Mouse (Mus musculus) ES-Bruce4 (cell line): Measurements from ENCODE around the gene Bsx. TPM values are rescaled to one million over a fixed set of nuclear protein-coding genes. Genes with fewer than 3 reads are reported as not detected.

Experiments
- H3K27ac ChIP-seq: 2 replicates; pipeline ENCODE4 v1.5.1; 2012; ENCODE audit warnings: low read length, inconsistent platforms; ENCODE audit not compliant: insufficient read depth
- H3K27me3 ChIP-seq: 2 replicates; pipeline ENCODE4 v1.6.1; 2012; ENCODE audit warnings: mild to moderate bottlenecking, low read length, inconsistent platforms; ENCODE audit not compliant: control insufficient read depth, poor library complexity, insufficient read depth, severe bottlenecking
- H3K36me3 ChIP-seq: 2 replicates; pipeline ENCODE4 v1.6.1; 2012; ENCODE audit warnings: inconsistent platforms, mild to moderate bottlenecking, low read length, moderate library complexity; ENCODE audit not compliant: control insufficient read depth, poor library complexity, insufficient read depth, severe bottlenecking
- H3K4me1 ChIP-seq: one replicate; pipeline ENCODE4 v1.8.1; 2011; ENCODE audit warnings: low read length; ENCODE audit not compliant: control insufficient read depth, insufficient read depth
- H3K4me3 ChIP-seq: 2 replicates; pipeline ENCODE4 v1.5.1; 2011; ENCODE audit warnings: low read depth, mild to moderate bottlenecking, low read length
- H3K9ac ChIP-seq: 2 replicates; pipeline ENCODE4 v1.6.1; 2012; ENCODE audit warnings: low read depth, mild to moderate bottlenecking, inconsistent platforms; ENCODE audit not compliant: poor library complexity, severe bottlenecking
- H3K9me3 ChIP-seq: replicated peaks from 2 replicates; pipeline ENCODE4 v1.6.1; 2012; ENCODE audit warnings: mild to moderate bottlenecking, low read length, inconsistent platforms; ENCODE audit not compliant: control insufficient read depth, poor library complexity, insufficient read depth, severe bottlenecking
- CTCF ChIP-seq: IDR thresholded peaks from one replicate; pipeline ENCODE4 v1.8.1; 2011; ENCODE audit warnings: low read depth, low read length
- EP300 ChIP-seq: IDR thresholded peaks from 2 replicates; pipeline ENCODE4 v1.6.1; 2011; ENCODE audit warnings: low read depth, low read length; ENCODE audit not compliant: insufficient read depth
- POLR2A ChIP-seq: IDR thresholded peaks from one replicate; pipeline ENCODE4 v1.8.1; 2011; ENCODE audit warnings: low read length; ENCODE audit not compliant: insufficient read depth
- polyA plus RNA-seq: library from polyadenylated mRNA; stranded (reverse); fragments of >200 nt; gene quantifications from 2 replicates; pipeline ENCODE4 v1.2.4, GENCODE M21; 2011; ENCODE audit warnings: low read depth; ENCODE audit not compliant: missing spikeins, insufficient read depth, insufficient read length

The Bsx gene
- polyA plus RNA-seq, 1 experiment: not detected

DNA sequence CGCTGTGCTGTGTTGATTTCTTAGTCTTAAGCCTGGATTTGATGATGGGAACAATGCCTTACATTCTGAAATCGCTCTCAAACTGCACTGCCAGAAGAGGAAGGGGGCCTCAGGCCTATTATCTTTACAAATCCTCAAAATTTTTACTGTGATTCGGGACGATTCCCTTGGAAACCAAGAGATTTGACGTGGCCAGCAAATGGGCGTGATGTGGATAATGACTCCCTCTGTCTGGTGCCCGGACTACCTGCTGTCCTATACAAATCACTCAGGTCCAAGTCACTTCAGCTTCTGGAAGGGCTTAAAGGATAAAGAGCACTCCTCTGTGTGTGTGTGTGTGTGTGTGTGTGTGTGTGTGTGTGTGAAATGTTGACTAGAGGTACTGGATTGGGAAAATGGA is 35.0 kb downstream of the Bsx start:
- Histone ChIP-seq H3K9ac (no peak overlapping the region), H3K36me3 (no peaks in the 10 kb centered on the region), H3K4me3 (no peak overlapping the region), H3K4me1 (no peaks in the 10 kb centered on the region), H3K9me3 (no peaks in the 10 kb centered on the region), H3K27ac (no peak overlapping the region), H3K27me3 (no peaks in the 10 kb centered on the region)
- TF ChIP-seq EP300: no peak
- TF ChIP-seq POLR2A: no peak
- no peak for TF ChIP-seq CTCF

DNA sequence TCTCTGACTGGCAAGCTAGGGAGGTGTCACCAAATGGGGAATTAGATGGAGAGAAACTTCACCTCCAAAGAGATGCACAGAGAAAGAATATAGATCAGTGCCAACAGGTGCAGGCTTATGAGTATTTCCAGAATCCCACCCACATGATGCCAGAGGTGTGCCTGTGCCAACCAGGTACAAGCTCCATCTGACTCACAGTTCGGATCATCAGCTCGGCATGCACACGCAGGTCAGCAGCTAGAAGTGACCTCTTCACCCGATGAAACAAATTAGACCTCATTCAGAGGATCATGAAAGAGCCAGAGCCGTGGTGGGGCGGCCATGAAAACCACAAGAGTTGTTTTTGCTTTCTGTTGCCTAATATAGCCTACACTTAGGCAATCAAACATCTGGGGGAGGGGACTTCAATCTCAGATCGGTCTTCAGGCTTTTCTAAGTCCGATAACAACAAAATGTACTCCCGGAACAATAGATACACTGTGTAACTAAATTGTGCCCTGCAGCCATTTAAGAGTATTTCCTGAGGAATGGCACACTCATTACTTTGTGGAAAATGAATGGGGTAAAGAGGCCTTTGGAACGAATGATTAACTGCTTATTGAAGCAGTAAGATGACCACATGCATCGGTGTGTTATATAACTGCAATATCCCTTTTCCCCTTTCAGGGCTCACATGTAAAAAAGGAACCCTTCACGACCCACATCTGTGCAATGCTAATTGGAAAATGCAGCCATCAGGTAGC is 44.1 kb downstream of the Bsx start:
- Histone ChIP-seq H3K4me3 (no peak overlapping the region), H3K36me3 (no peaks in the 10 kb centered on the region), H3K9me3 (no peaks in the 10 kb centered on the region), H3K27me3 (no peaks in the 10 kb centered on the region), H3K9ac (no peak overlapping the region), H3K4me1 (no peaks in the 10 kb centered on the region), H3K27ac (no peak overlapping the region)
- TF ChIP-seq POLR2A (no peak), CTCF (no peak), EP300 (no peak)

DNA sequence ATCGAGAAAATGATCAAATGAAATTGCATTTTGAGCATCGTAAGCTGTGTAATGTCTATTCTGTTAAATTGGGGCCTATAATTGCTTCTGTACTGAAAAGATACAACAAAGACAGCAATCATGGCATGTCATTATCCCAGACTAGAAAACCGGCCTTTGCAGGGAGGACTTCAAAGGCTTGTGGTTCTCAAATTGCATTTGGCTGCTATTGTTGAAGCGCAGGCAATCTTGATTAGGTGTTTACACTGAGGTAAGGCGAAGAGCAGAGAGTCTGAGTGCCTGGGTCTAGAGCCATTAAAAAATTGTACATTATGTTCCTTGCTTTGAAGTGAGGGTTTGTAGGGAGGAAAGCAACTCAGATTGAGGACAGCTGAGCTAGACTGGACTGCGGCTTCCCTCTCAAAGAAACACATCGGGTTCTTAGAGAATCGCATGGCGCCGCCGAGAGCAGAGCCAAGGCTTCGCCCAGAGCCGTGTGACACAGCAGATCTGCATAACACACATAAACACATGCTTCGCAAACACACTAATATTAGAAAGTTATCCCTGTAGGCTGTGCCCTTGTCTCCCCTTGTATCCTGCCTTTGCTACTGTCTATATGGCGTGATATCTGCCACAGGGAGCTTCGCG is 53.5 kb downstream of the Bsx start:
- H3K4me3 ChIP-seq: no peak overlapping the region
- no peaks in the 10 kb centered on the region for H3K27me3 ChIP-seq
- H3K4me1 ChIP-seq: no peaks in the 10 kb centered on the region
- H3K27ac ChIP-seq: no peak overlapping the region
- no peaks in the 10 kb centered on the region for H3K9me3 ChIP-seq
- TF ChIP-seq POLR2A: no peak
- no peak for TF ChIP-seq EP300
- TF ChIP-seq CTCF: no peak
- no peaks in the 10 kb centered on the region for H3K36me3 ChIP-seq
- no peak overlapping the region for H3K9ac ChIP-seq

Other genes with a start within 250 kb of the Bsx start
- gene Gm21915, start 203.5 kb upstream of the Bsx start, polyA plus RNA-seq: not detected in 2 replicates
- gene Clmp, start 188.2 kb upstream of the Bsx start, polyA plus RNA-seq: 3.5 and 3.9 TPM in 2 replicates
- gene Hspa8, start 73.1 kb upstream of the Bsx start, polyA plus RNA-seq: 3,442 and 3,618 TPM in 2 replicates
- 0.37 TPM in 1 of 2 replicates, not detected in the other for gene Jhy, start 90.0 kb downstream of the Bsx start, polyA plus RNA-seq
- gene Crtam, start 130.5 kb downstream of the Bsx start, polyA plus RNA-seq: not detected in 2 replicates